Mouse (Mus musculus) bone marrow macrophage, adult 2 months (primary cell): ENCODE data around the gene Sectm1b.

Experiments
- CTCF ChIP-seq: IDR thresholded peaks from 2 replicates; pipeline ENCODE4 v1.5.1; 2012; ENCODE audit warnings: low read depth, mild to moderate bottlenecking, low read length, moderate library complexity
- POLR2A ChIP-seq: IDR thresholded peaks from 2 replicates; pipeline ENCODE4 v1.6.1; 2012; ENCODE audit warnings: mild to moderate bottlenecking, low read depth, low read length, borderline replicate concordance

DNA sequence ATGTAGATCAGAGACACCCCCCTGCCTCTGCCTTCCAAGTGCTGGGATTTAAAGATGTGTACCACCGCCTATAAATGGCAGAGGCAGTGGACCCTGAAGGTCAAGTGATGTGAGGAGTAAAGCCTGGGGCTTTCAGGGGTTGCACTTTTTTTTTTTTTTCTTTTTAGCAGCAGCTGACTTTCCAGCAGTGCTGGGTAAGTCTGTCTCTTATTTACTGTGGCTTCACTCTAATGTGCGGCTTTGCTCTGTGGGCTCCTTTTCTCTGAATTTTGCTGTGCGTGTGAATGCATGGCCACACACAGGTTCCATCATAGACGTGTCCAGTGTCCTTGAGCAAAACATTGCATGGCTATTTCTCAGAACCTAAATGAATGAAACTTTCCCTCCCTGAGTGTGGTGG lies 21.7 kb downstream of the Sectm1b start:
- no peak for TF ChIP-seq POLR2A
- TF ChIP-seq CTCF, result no peak
